Mouse (Mus musculus) cerebellum, adult 18-20 months (tissue): ENCODE results near the gene Crhbp.

Experiments
- DNase-seq, 2 experiments: peaks; one replicate each; pipeline ENCODE4 v3.0.0; 2021

The Crhbp gene

GRCm38 (mm10) chr13:95444824-95445223 lies at the start of gene Crhbp:
Gene Crhbp (minus strand): TSS chr13:95444924.
- no peak for DNase-seq

GRCm38 (mm10) chr13:95493296-95493695 lies 48.6 kb upstream of the Crhbp start:
- no peak for DNase-seq

- no peak for DNase-seq
Measured at GRCm38 (mm10) chr13:95491327-95491726, 46.6 kb upstream of the Crhbp start.

- DNase-seq, result no peak
Measured at GRCm38 (mm10) chr13:95484664-95485063, 39.9 kb upstream of the Crhbp start.

GRCm38 (mm10) chr13:95481428-95481827 lies 36.7 kb upstream of the Crhbp start:
- DNase-seq, result peak; percentile 44 to 56

GRCm38 (mm10) chr13:95478671-95479413 lies 34.1 kb upstream of the Crhbp start, which contains the start of gene S100z:
Gene S100z (minus strand): TSS chr13:95478721.
- no peak for DNase-seq

GRCm38 (mm10) chr13:95477173-95477572 lies 32.4 kb upstream of the Crhbp start:
- DNase-seq, result no peak

- DNase-seq, result no peak
Measured at GRCm38 (mm10) chr13:95475124-95475523, 30.4 kb upstream of the Crhbp start.

GRCm38 (mm10) chr13:95474294-95474693 lies 29.6 kb upstream of the Crhbp start:
- no peak for DNase-seq

- DNase-seq, result no peak
Measured at GRCm38 (mm10) chr13:95470970-95471369, 26.2 kb upstream of the Crhbp start.

GRCm38 (mm10) chr13:95451529-95451928 lies 6.8 kb upstream of the Crhbp start:
- no peak for DNase-seq

- DNase-seq, result no peak
Measured at GRCm38 (mm10) chr13:95450636-95451210, 6.0 kb upstream of the Crhbp start.

GRCm38 (mm10) chr13:95449730-95450129 lies 5.0 kb upstream of the Crhbp start:
- DNase-seq, result no peak

GRCm38 (mm10) chr13:95444291-95444690 lies 433 bp downstream of the Crhbp start:
- no peak for DNase-seq

GRCm38 (mm10) chr13:95443376-95444233 lies 1.1 kb downstream of the Crhbp start:
- DNase-seq, result no peak

GRCm38 (mm10) chr13:95442901-95443300 lies 1.8 kb downstream of the Crhbp start:
- DNase-seq, result no peak

- no peak for DNase-seq
Measured at GRCm38 (mm10) chr13:95439569-95439968, 5.2 kb downstream of the Crhbp start.

GRCm38 (mm10) chr13:95431760-95432159 lies 13.0 kb downstream of the Crhbp start:
- DNase-seq, result no peak

GRCm38 (mm10) chr13:95427499-95427898 lies 17.2 kb downstream of the Crhbp start:
- DNase-seq, result no peak

- no peak for DNase-seq
Measured at GRCm38 (mm10) chr13:95426421-95426820, 18.3 kb downstream of the Crhbp start.

- no peak for DNase-seq
Measured at GRCm38 (mm10) chr13:95425484-95425883, 19.2 kb downstream of the Crhbp start.

- DNase-seq, result no peak
Measured at GRCm38 (mm10) chr13:95424932-95425331, 19.8 kb downstream of the Crhbp start.

GRCm38 (mm10) chr13:95419204-95419749 lies 25.4 kb downstream of the Crhbp start:
- no peak for DNase-seq
